Mouse (Mus musculus) CH12.LX (cell line): Measurements from ENCODE around the gene Mapkapk5. TPM values are rescaled to one million over a fixed set of nuclear protein-coding genes. Genes with fewer than 3 reads are reported as not detected.

ENCODE experiments used
- DNase-seq: peaks from one replicate; pipeline ENCODE4 v3.0.0-alpha.2; 2013; ENCODE audit errors: extremely low read depth
- H3K27ac ChIP-seq: 2 replicates; pipeline ENCODE4 v1.5.1; 2012; ENCODE audit warnings: low read depth, mild to moderate bottlenecking, control low read depth, moderate library complexity; ENCODE audit not compliant: insufficient read depth
- H3K27me3 ChIP-seq: replicated peaks from 2 replicates; pipeline ENCODE3; 2012; ENCODE audit warnings: inconsistent platforms
- H3K36me3 ChIP-seq, 2 experiments: replicated peaks in 1 of 2; 2 replicates each; pipeline versions ENCODE3 to v1.6.1; 2012; ENCODE audit warnings: inconsistent platforms in 1 of 2, low read length in 1 of 2, mild to moderate bottlenecking in 1 of 2, mixed read lengths in 1 of 2, moderate library complexity in 1 of 2; ENCODE audit not compliant: control insufficient read depth in 1 of 2, insufficient read depth in 1 of 2
- H3K4me1 ChIP-seq, 2 experiments: 2 replicates each; pipeline ENCODE4 v1.6.1; 2012; ENCODE audit warnings: inconsistent platforms in 1 of 2, moderate library complexity in 1 of 2; ENCODE audit not compliant: insufficient read depth in 2 of 2, control insufficient read depth in 1 of 2
- H3K4me2 ChIP-seq: 2 replicates; pipeline ENCODE4 v1.6.1; 2012; ENCODE audit warnings: low read depth, mild to moderate bottlenecking, control low read depth; ENCODE audit not compliant: poor library complexity, insufficient read depth, severe bottlenecking
- H3K4me3 ChIP-seq, 3 experiments: fragments of 150-350 bp in 1 of 3; sonication (generic) in 1 of 3; replicated peaks in 1 of 3; 2 replicates each; pipeline versions ENCODE3 to v1.5.1; 2011 to 2012; ENCODE audit warnings: low read depth in 2 of 3, low read length in 2 of 3, mild to moderate bottlenecking in 2 of 3, moderate library complexity in 2 of 3, control low read depth in 1 of 3, improper control_type of control experiment in 1 of 3, inconsistent platforms in 1 of 3, mixed read lengths in 1 of 3; ENCODE audit not compliant: poor library complexity in 1 of 3
- H3K79me2 ChIP-seq: replicated peaks from 2 replicates; pipeline ENCODE4 v1.6.1; 2012; ENCODE audit warnings: mild to moderate bottlenecking, moderate library complexity; ENCODE audit not compliant: control insufficient read depth, poor library complexity, insufficient read depth, severe bottlenecking; ENCODE audit errors: extremely low read depth
- H3K9ac ChIP-seq: 2 replicates; pipeline ENCODE4 v1.6.1; 2012; ENCODE audit warnings: low read depth, mild to moderate bottlenecking, control low read depth, moderate library complexity; ENCODE audit not compliant: insufficient read depth
- H3K9me3 ChIP-seq: replicated peaks from 2 replicates; pipeline ENCODE3; 2012; ENCODE audit warnings: low read length, inconsistent platforms, mixed read lengths
- BHLHE40 ChIP-seq: IDR thresholded peaks from 2 replicates; pipeline ENCODE4 v1.6.1; 2011; ENCODE audit warnings: mild to moderate bottlenecking, low read depth, low read length, improper control_type of control experiment
- CHD1 ChIP-seq: IDR thresholded peaks from 2 replicates; pipeline ENCODE4 v1.6.1; 2012; ENCODE audit warnings: low read depth, low read length, improper control_type of control experiment, inconsistent platforms
- CHD2 ChIP-seq: IDR thresholded peaks from 2 replicates; pipeline ENCODE4 v1.6.1; 2011; ENCODE audit warnings: low read length, improper control_type of control experiment
- CTCF ChIP-seq, 2 experiments: IDR thresholded peaks in 1 of 2; conservative IDR thresholded peaks in 1 of 2; 2 replicates each; pipeline ENCODE4 v1.5.1; 2011 to 2012; ENCODE audit warnings: low read depth in 2 of 2, low read length in 2 of 2, improper control_type of control experiment in 1 of 2, inconsistent platforms in 1 of 2, mild to moderate bottlenecking in 1 of 2, moderate library complexity in 1 of 2
- EP300 ChIP-seq: IDR thresholded peaks from 2 replicates; pipeline ENCODE4 v1.6.1; 2011; ENCODE audit warnings: low read length, improper control_type of control experiment
- GABPA ChIP-seq: IDR thresholded peaks from 2 replicates; pipeline ENCODE4 v1.6.1; 2012; ENCODE audit warnings: low read depth, low read length, improper control_type of control experiment, inconsistent platforms; ENCODE audit not compliant: insufficient replicate concordance
- HCFC1 ChIP-seq: IDR thresholded peaks from 2 replicates; pipeline ENCODE4 v1.6.1; 2012; ENCODE audit warnings: low read depth, mild to moderate bottlenecking, inconsistent platforms, low read length, improper control_type of control experiment
- IRF4 ChIP-seq: IDR thresholded peaks from 2 replicates; pipeline ENCODE4 v1.6.1; 2014; ENCODE audit warnings: low read depth, mild to moderate bottlenecking, inconsistent platforms, low read length, improper control_type of control experiment
- JUN ChIP-seq: IDR thresholded peaks from 2 replicates; pipeline ENCODE4 v1.6.1; 2011; ENCODE audit warnings: low read depth, mild to moderate bottlenecking, low read length, improper control_type of control experiment, moderate library complexity; ENCODE audit not compliant: insufficient read depth
- KAT2A ChIP-seq: IDR thresholded peaks from 2 replicates; pipeline ENCODE4 v1.6.1; 2012; ENCODE audit warnings: low read length, improper control_type of control experiment, inconsistent platforms; ENCODE audit not compliant: insufficient replicate concordance
- MAX ChIP-seq: IDR thresholded peaks from 2 replicates; pipeline ENCODE4 v1.6.1; 2011; ENCODE audit warnings: low read length, improper control_type of control experiment
- MAZ ChIP-seq: IDR thresholded peaks from 2 replicates; pipeline ENCODE4 v1.6.1; 2012; ENCODE audit warnings: low read depth, mild to moderate bottlenecking, inconsistent platforms, low read length, improper control_type of control experiment, moderate library complexity
- MEF2A ChIP-seq: IDR thresholded peaks from 2 replicates; pipeline ENCODE4 v1.6.1; 2014; ENCODE audit warnings: low read depth, mild to moderate bottlenecking, inconsistent platforms, low read length, improper control_type of control experiment, borderline replicate concordance
- MXI1 ChIP-seq: IDR thresholded peaks from 2 replicates; pipeline ENCODE4 v1.6.1; 2011; ENCODE audit warnings: mild to moderate bottlenecking, low read depth, low read length, improper control_type of control experiment
- MYC ChIP-seq: IDR thresholded peaks from 2 replicates; pipeline ENCODE4 v1.6.1; 2011; ENCODE audit warnings: low read depth, mild to moderate bottlenecking, improper control_type of control experiment, low read length
- NELFE ChIP-seq: IDR thresholded peaks from 2 replicates; pipeline ENCODE4 v1.6.1; 2011; ENCODE audit warnings: low read depth, low read length, improper control_type of control experiment
- POLR2AphosphoS2 ChIP-seq: IDR thresholded peaks from 2 replicates; pipeline ENCODE4 v1.6.1; 2011; ENCODE audit warnings: low read depth, low read length, improper control_type of control experiment
- RAD21 ChIP-seq: IDR thresholded peaks from 2 replicates; pipeline ENCODE4 v1.6.1; 2011; ENCODE audit warnings: low read depth, mild to moderate bottlenecking, low read length, improper control_type of control experiment, moderate library complexity
- RCOR1 ChIP-seq: conservative IDR thresholded peaks from 2 replicates; pipeline ENCODE4 v1.6.1; 2012; ENCODE audit warnings: low read depth, mild to moderate bottlenecking, inconsistent platforms, low read length, improper control_type of control experiment
- TBP ChIP-seq: conservative IDR thresholded peaks from 2 replicates; pipeline ENCODE4 v1.6.1; 2011; ENCODE audit warnings: low read depth, low read length, improper control_type of control experiment
- TCF12 ChIP-seq: IDR thresholded peaks from 2 replicates; pipeline ENCODE4 v1.6.1; 2014; ENCODE audit warnings: low read depth, mild to moderate bottlenecking, inconsistent platforms, low read length, improper control_type of control experiment
- UBTF ChIP-seq: IDR thresholded peaks from 2 replicates; pipeline ENCODE4 v1.6.1; 2012; ENCODE audit warnings: low read depth, mild to moderate bottlenecking, inconsistent platforms, low read length, improper control_type of control experiment, moderate library complexity
- USF1 ChIP-seq: IDR thresholded peaks from 2 replicates; pipeline ENCODE4 v1.6.1; 2014; ENCODE audit warnings: low read depth, mild to moderate bottlenecking, inconsistent platforms, low read length, improper control_type of control experiment
- ZC3H11A ChIP-seq: IDR thresholded peaks from 2 replicates; pipeline ENCODE4 v1.6.1; 2012; ENCODE audit warnings: low read depth, mild to moderate bottlenecking, inconsistent platforms, low read length, improper control_type of control experiment
- ZNF384 ChIP-seq: IDR thresholded peaks from 2 replicates; pipeline ENCODE4 v1.6.1; 2012; ENCODE audit warnings: low read depth, low read length, improper control_type of control experiment, inconsistent platforms
- dilution Hi-C: fragments of 300-500 bp; cut with MboI; formaldehyde crosslinking; loops from 2 replicates; pipeline ENCODE4 v1.14.3; 2020; ENCODE audit warnings: low sequenced_read_pairs; ENCODE audit not compliant: extremely low pct_unique_long_range_greater_than_20kb, extremely low pct_ligation_motif_present
- in situ Hi-C: fragments of 300-500 bp; cut with MboI; formaldehyde crosslinking; loops from 3 replicates; pipeline ENCODE4 v1.14.3; 2019; ENCODE audit warnings: low sequenced_read_pairs, low pct_ligation_motif_present, low pct_unique_long_range_greater_than_20kb, mixed read lengths
- polyA plus RNA-seq: library from polyadenylated mRNA; unstranded; fragments of >175 nt; gene quantifications from 2 replicates; pipeline ENCODE4 v1.2.1, GENCODE M21; 2012; ENCODE audit warnings: low read depth; ENCODE audit not compliant: insufficient read length
- total RNA-seq, 2 experiments: library from RNA; depleted of rRNA; stranded (reverse); fragments of 300-350 nt in 1 of 2; fragments of >200 nt in 1 of 2; gene quantifications; 2 replicates each; pipeline ENCODE4 v1.2.3; 2012 to 2014

Gene Mapkapk5
- total and polyA plus RNA-seq, 3 experiments = 48.3 to 84.8 (median 82.9) TPM

- no peaks in the 10 kb centered on the region for H3K9me3 ChIP-seq
- no peak overlapping the region for H3K4me3 ChIP-seq
- H3K4me1 ChIP-seq = peaks cover 7 to 22% of the 10 kb centered on the region in 2 experiments
- peaks cover 5% of the 10 kb centered on the region for H3K79me2 ChIP-seq
- H3K9ac ChIP-seq = no peak overlapping the region
- in situ Hi-C loops (no loop called here), dilution Hi-C loops (no loop called here)
- no peak overlapping the region for H3K27ac ChIP-seq
- no peaks in the 10 kb centered on the region for H3K27me3 ChIP-seq
- peaks cover 61 to 93% of the 10 kb centered on the region in 2 experiments for H3K36me3 ChIP-seq
- DNase-seq = no peak
- TF ChIP-seq CHD1 (no peak), RAD21 (no peak), BHLHE40 (no peak), EP300 (no peak), CTCF (conservative IDR thresholded peaks at IDR 0.05 in 1 of 2, IDR thresholded peaks at IDR 0.05 in 1 of 2; ENCODE audit: low read depth in 2 of 2, low read length in 2 of 2) (peak; percentile 28 to 43; a peak in 2 of 4 replicates), ZC3H11A (no peak), IRF4 (no peak)
- TF ChIP-seq, all 38 proteins: peak for 1
- H3K4me2 ChIP-seq = no peak overlapping the region
Measured at GRCm38 (mm10) chr5:121534521-121534920, 11.2 kb downstream of the Mapkapk5 start.

GRCm38 (mm10) chr5:121526961-121527360, 18.7 kb downstream of the Mapkapk5 start:
- TF ChIP-seq IRF4 = no peak
- TF ChIP-seq JUN = no peak
- no peak for TF ChIP-seq ZNF384
- TF ChIP-seq TCF12 = no peak
- no peak for TF ChIP-seq BHLHE40
- no peak for TF ChIP-seq RCOR1
- TF ChIP-seq KAT2A = no peak
- TF ChIP-seq NELFE = no peak
- no peak for TF ChIP-seq HCFC1
- TF ChIP-seq TBP = no peak
- TF ChIP-seq MAZ = no peak
- no peak for TF ChIP-seq GABPA
- TF ChIP-seq MYC = no peak
- TF ChIP-seq USF1 = no peak
- TF ChIP-seq MAX = no peak
- TF ChIP-seq CHD2 = no peak
- no peak for TF ChIP-seq POLR2AphosphoS2
- no peak for TF ChIP-seq UBTF
- TF ChIP-seq MEF2A = no peak
- TF ChIP-seq MXI1 = no peak
- Histone ChIP-seq H3K4me2 (no peak overlapping the region), H3K4me3 (no peak overlapping the region), H3K9me3 (no peaks in the 10 kb centered on the region), H3K4me1 (no peaks in the 10 kb centered on the region), H3K27ac (no peak overlapping the region), H3K27me3 (no peaks in the 10 kb centered on the region), H3K79me2 (no peaks in the 10 kb centered on the region), H3K36me3 (peaks cover 65 to 86% of the 10 kb centered on the region in 2 experiments), H3K9ac (no peak overlapping the region)
- dilution Hi-C loops = no loop called here
- in situ Hi-C loops = loop anchor here (5.0 kb wide), 1 partner anchor 35 kb away; no protein-coding TSS in a partner anchor
- no peak for DNase-seq
